24 mouse cellular contexts compared by ENCODE assay signal in genomic region chr5:133096340-133096739, GRCm38 (mm10).
"Had no signal": no experiment of that assay in that cellular context is flagged by ENCODE, and none has a peak within 500 bp of the region (broad histone marks: within the 10 kb centered on the region; RNA-seq: fewer than 3 reads in every experiment).

No protein-coding gene starts in this region.

- H3K4me1 ChIP-seq: heart, embryonic 13.5 days; heart, embryonic 15.5 days; hindbrain, embryonic 13.5 days; hindbrain, embryonic 15.5 days; limb, embryonic 15.5 days; liver, embryonic 12.5 days had no signal

- H3K27ac ChIP-seq: heart, adult 2 months; heart, embryonic 13.5 days; heart, embryonic 15.5 days; hindbrain, embryonic 13.5 days; hindbrain, embryonic 15.5 days; hindbrain, postnatal 0 days; limb, embryonic 13.5 days; limb, embryonic 15.5 days; liver, embryonic 12.5 days; liver, embryonic 14.5 days had no signal

- H3K27me3 ChIP-seq: heart, embryonic 13.5 days; heart, embryonic 15.5 days; hindbrain, embryonic 15.5 days; limb, embryonic 13.5 days; limb, embryonic 15.5 days; liver, embryonic 12.5 days had no signal

- H3K36me3 ChIP-seq: heart, embryonic 13.5 days; heart, embryonic 15.5 days; hindbrain, embryonic 13.5 days; hindbrain, embryonic 15.5 days; limb, embryonic 13.5 days; limb, embryonic 15.5 days; liver, embryonic 12.5 days had no signal

- H3K9ac ChIP-seq: heart, embryonic 13.5 days; heart, embryonic 15.5 days; hindbrain, embryonic 13.5 days; hindbrain, embryonic 15.5 days; limb, embryonic 13.5 days; limb, embryonic 15.5 days; liver, embryonic 12.5 days; liver, embryonic 14.5 days had no signal

- DNase-seq: gastrocnemius, postnatal 14 days; gastrocnemius, postnatal 36 days; heart, adult 11 months; heart, adult 2 months; heart, postnatal 14 days; heart, postnatal 36 days; kidney, adult 2 months; kidney, adult 9 months; kidney, postnatal 36 days; layer of hippocampus, adult 9-11 months; layer of hippocampus, postnatal 36 days; left cerebral cortex, postnatal 4 days; lung, adult 18-20 months had no signal

- H3K4me2 ChIP-seq: heart, embryonic 11.5 days; heart, embryonic 13.5 days; heart, embryonic 15.5 days; hindbrain, embryonic 13.5 days; hindbrain, embryonic 15.5 days; limb, embryonic 13.5 days; limb, embryonic 15.5 days; liver, embryonic 12.5 days had no signal

- ATAC-seq: hindbrain, postnatal 0 days; intestine, embryonic 16.5 days; liver, embryonic 12.5 days had no signal

- H3K9me3 ChIP-seq: heart, embryonic 13.5 days; heart, embryonic 15.5 days; hindbrain, embryonic 15.5 days; limb, embryonic 13.5 days; limb, embryonic 15.5 days; liver, embryonic 12.5 days had no signal

- H3K4me3 ChIP-seq: heart, adult 2 months; heart, embryonic 13.5 days; heart, embryonic 15.5 days; hindbrain, embryonic 13.5 days; hindbrain, embryonic 15.5 days; limb, embryonic 13.5 days; limb, embryonic 15.5 days; liver, embryonic 12.5 days had no signal
